In genomic region chr12:98521311-98521710, GRCm38 (mm10) we compare ENCODE assay signal across 16 mouse cellular contexts. TPM values are rescaled to one million over a fixed set of nuclear protein-coding genes. Genes with fewer than 3 reads are reported as not detected.
"Had no signal": no experiment of that assay in that cellular context is flagged by ENCODE, and none has a peak within 500 bp of the region (broad histone marks: within the 10 kb centered on the region; RNA-seq: fewer than 3 reads in every experiment).

No protein-coding gene starts in this region.

- H3K4me1 ChIP-seq: limb, embryonic 12.5 days; lung, embryonic 15.5 days; stomach, embryonic 15.5 days had no signal

- ATAC-seq: intestine, embryonic 16.5 days; midbrain, embryonic 16.5 days had no signal

- H3K9me3 ChIP-seq: limb, embryonic 12.5 days; lung, embryonic 15.5 days; stomach, embryonic 15.5 days had no signal

- H3K27me3 ChIP-seq: limb, embryonic 12.5 days; lung, embryonic 15.5 days; stomach, embryonic 15.5 days had no signal

- H3K27ac ChIP-seq: limb, embryonic 12.5 days; lung, embryonic 15.5 days; stomach, embryonic 15.5 days had no signal

- H3K4me2 ChIP-seq: limb, embryonic 12.5 days; liver, embryonic 11.5 days; lung, embryonic 15.5 days; stomach, embryonic 15.5 days had no signal

- DNase-seq: kidney, adult 2 months; kidney, postnatal 36 days; layer of hippocampus, adult 9-11 months; layer of hippocampus, postnatal 36 days; retina, postnatal 1 day; right cerebral cortex, postnatal 4 days; thymus, adult 2 months; thymus, postnatal 25 days had no signal

- H3K36me3 ChIP-seq: limb, embryonic 12.5 days; lung, embryonic 15.5 days; stomach, embryonic 15.5 days had no signal

- H3K9ac ChIP-seq: limb, embryonic 12.5 days; lung, embryonic 15.5 days; stomach, embryonic 15.5 days had no signal

- H3K4me3 ChIP-seq: limb, embryonic 12.5 days; lung, embryonic 15.5 days; stomach, embryonic 15.5 days had no signal

RNA-seq across cellular contexts. Expression of gene Kcnk10, which starts 56.8 kb away (rescaled TPM):
- total RNA-seq: megakaryocyte-erythroid progenitor cell, adult 5-6 weeks had no signal
- polyA plus RNA-seq: liver, embryonic 16.5 days had no signal
